Mouse (Mus musculus): Measurements from ENCODE around the gene Cby1.
"Not testable (repeated sequence)": the region's sequence is repeated elsewhere in the genome, so short reads cannot be mapped to it uniquely, and the experiment has no call there.

The Cby1 gene

GRCm38 (mm10) chr15:79658531-79659375 is at the start of gene Cby1, which contains the start of gene Fam227a:
Gene Cby1 (plus strand): TSS chr15:79659199.
Gene Fam227a (minus strand): TSS chr15:79658956.
- DNase-seq = peak; percentile 94 to 95

GRCm38 (mm10) chr15:79609226-79609625 is 49.8 kb upstream of the Cby1 start:
- DNase-seq = no peak

GRCm38 (mm10) chr15:79615501-79615900 is 43.5 kb upstream of the Cby1 start:
- DNase-seq = no peak

DNA sequence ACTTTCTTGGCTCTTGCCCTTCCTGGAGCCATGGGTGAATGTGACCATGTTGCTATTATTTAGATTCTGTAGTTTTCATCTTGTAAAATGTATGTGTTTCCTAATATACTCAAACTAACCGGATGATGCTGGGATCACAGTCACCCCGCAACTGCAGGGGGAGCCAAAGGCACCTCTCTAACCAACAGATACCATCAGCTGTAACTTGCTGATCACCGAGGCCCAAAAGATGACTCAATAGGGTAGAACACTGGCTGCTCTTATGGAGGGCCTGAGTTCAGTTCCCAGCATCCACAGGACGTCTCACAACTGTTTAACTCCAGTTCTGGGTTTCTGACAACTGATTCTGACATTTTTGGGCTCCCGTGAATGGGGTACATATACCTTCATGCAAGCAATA is 42.3 kb upstream of the Cby1 start:
- DNase-seq = no peak

- no peak for DNase-seq
Observed at GRCm38 (mm10) chr15:79617135-79617534, 41.9 kb upstream of the Cby1 start.

GRCm38 (mm10) chr15:79618456-79618855 is 40.5 kb upstream of the Cby1 start:
- no peak for DNase-seq

- no peak for DNase-seq
Observed at GRCm38 (mm10) chr15:79619770-79620414, 39.1 kb upstream of the Cby1 start.

GRCm38 (mm10) chr15:79630471-79630870 is 28.5 kb upstream of the Cby1 start:
- no peak for DNase-seq

GRCm38 (mm10) chr15:79641135-79641817 is 17.7 kb upstream of the Cby1 start:
- DNase-seq = no peak

GRCm38 (mm10) chr15:79645483-79645882 is 13.5 kb upstream of the Cby1 start:
- no peak for DNase-seq

- DNase-seq = no peak
Observed at GRCm38 (mm10) chr15:79648130-79648529, 10.9 kb upstream of the Cby1 start.

DNA sequence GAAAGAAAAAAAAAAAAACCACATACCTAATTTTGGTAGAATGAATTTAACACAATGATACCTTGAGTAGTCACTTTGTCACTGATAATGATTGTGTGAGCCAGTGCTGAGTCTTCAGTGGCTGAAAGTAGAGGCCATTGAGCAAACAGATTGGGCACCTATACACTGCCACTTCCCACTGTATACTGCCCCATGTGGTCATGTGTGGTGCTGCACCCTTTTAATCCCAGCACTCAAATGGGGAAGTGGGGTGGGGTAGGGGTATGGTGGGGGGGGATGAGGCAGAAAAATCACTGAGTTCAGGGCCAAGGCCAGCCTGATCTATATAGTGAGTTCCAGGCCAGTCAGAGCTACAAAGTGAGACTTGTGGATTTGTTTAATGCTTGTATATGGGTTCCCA is 8.4 kb upstream of the Cby1 start:
- peak; percentile 48 to 54 for DNase-seq

DNA sequence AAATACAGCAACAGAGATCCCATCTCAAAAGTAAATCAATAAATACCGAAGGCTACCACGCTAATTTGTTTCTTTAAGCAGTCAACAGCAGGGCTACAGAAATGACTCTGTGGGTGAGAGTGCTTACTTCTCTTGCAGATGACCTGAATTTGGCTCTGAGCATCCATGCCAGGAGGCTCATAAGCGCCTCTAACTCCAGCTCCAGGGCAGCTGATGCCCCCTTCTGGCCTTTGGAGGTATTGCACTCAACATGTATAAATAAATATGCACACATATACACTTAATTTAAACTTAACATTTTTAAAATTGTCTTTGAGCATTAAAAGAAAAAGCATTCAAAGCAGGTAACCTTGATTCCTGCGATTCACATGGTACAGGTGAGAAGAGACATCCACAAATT is 7.5 kb upstream of the Cby1 start:
- DNase-seq = no peak

DNA sequence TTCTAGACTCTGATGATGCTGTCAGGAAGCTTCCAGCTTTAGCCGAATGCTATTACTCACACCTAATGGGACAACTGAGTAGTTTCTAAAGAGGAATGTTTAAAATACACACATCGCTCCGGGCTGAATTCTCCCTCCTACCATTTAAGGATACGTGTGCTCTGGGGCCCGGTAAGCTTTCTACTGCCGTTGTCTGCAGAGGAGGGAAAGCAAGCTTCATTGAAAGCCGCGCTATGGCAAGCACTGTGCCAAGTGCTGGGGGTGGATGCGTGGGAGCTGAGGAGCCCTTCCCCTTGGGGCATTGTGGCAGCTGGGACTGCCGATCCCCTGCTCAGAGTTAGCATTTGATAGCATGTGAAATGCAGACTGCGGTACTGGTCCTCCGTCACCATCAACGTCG is 2.5 kb upstream of the Cby1 start:
- DNase-seq = no peak

DNA sequence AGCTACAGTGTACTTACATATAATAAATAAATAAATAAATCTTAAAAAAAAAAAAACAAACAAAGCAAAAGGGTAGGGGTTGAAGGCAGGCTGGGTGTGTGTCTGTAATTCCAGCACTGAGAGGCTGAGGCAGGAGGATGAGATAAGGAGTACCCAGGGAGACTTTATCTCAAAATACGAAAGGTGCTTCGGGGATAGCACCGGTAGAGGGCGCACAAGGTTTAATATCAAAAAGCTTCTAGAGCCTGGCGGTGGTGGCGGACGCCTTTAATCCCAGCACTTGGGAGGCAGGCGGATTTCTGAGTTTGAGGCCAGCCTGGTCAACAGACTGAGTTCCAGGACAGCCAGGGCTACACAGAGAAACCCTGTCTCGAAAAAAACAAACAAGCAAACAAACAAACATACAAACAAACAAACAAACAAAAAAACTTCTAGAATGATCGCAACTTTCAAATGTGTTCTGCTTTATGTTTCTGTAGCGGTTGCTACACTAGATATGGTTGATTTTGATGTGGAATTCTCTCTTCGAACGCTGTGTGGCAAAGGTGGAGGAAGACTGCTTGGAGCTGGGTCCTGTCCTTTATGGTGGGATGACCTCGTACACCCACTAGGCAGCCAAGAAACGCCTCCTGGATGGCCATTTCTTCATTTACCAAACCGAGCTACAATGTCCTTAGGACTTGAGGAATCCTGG is 1.0 kb upstream of the Cby1 start:
- DNase-seq = peak; percentile 82 to 86

- DNase-seq = peak; percentile 55 to 62
Observed at GRCm38 (mm10) chr15:79661852-79662251, 2.9 kb downstream of the Cby1 start.

DNA sequence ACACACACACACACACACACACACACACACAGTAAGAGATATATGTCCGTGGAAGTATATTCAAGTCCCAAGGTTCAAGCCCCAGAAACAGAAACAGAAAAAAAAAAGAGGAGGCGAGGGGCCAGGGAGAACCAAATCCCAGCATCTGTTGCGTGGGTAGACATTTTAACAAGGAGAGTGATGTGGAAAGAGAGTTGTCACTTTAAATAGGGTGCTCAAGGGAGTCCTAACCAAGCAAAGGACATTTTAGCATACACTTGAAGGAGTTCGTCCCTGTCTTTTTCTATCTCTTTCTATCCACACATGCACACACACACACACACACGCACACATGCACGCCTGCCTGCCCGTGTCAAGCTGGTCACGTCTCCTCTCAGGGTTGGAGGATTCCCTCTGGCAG is 5.7 kb downstream of the Cby1 start:
- no peak for DNase-seq

- DNase-seq = no peak
Observed at GRCm38 (mm10) chr15:79669195-79669594, 10.2 kb downstream of the Cby1 start.

DNA sequence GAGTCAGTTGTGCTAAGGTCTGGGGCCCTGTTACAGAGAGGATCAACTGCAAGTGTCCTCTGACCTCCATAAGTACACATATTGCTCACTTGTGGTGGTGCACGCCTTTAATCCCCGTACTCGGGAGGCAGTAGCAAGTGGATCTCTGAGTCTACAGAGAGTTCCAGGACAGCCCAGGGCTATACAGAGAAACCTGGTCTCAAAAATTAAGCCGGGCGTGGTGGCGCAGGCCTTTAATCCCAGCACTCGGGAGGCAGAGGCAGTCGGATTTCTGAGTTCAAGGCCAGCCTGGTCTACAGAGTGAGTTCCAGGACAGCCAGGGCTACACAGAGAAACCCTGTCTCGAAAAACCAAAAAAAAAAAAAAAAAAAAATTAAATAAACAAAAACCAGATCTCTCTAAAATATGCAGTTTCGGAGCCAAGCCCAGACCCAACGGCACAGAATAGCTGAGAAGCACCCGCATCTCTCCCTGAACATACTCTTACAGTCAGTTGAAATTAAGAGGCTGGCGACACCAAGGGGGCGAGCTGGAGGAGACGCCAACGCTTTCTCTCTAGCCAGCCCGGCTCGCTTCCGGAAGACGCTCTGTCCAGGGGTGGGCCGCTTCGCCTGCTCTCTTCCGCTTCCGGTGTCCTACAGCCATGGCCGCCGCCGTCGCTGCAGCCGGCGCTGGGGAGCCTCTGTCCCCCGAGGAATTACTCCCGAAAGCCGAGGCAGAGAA is 11.4 kb downstream of the Cby1 start, which contains the start of gene Tomm22:
Gene Tomm22 (plus strand): TSS at position 613 of the 723 bp plus-strand sequence.
- peak; percentile 85 to 89 for DNase-seq

GRCm38 (mm10) chr15:79670972-79671299 is 11.9 kb downstream of the Cby1 start:
- no peak for DNase-seq

- DNase-seq = not testable (repeated sequence)
Observed at GRCm38 (mm10) chr15:79671828-79672348, 12.9 kb downstream of the Cby1 start.

DNA sequence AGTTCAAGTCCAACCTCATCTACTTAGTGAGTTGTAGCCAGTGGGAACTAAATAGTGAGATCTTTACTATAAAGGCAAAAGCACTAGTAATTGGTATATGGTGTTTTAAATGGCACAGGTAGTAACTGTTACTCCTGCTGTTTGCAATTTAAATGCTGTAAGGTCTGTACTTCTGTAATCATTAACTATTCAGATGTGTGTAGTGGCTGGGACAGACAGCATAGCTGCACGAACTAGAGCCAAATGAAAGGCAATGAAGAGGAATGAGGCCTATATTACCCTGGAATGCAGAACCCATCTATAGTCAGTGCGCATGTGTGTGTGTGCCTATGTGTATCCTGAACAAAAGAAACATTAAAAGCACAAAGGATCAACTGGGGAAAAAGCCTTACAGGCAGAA is 18.9 kb downstream of the Cby1 start:
- DNase-seq = no peak
